Mouse (Mus musculus) midbrain, embryonic 10.5 days (tissue): ENCODE results near the gene Aldh1a2. TPM values are rescaled to one million over a fixed set of nuclear protein-coding genes. Genes with fewer than 3 reads are reported as not detected.

Experiments used
- polyA plus RNA-seq: library from polyadenylated mRNA; unstranded; fragments of >200 nt; fragmentation: Nextera tagmentation; extraction: Ambion mirVana; gene quantifications from 2 replicates; pipeline ENCODE4 v1.2.1, GENCODE M21; 2016

Gene Aldh1a2
- polyA plus RNA-seq, 1 experiment from 2014 or later: 0.81 TPM

Other genes with a start within 250 kb of the Aldh1a2 start
- 0.05 and 0.14 TPM in 2 replicates for gene Aqp9, start 47.1 kb upstream of the Aldh1a2 start, polyA plus RNA-seq